Mouse (Mus musculus) olfactory bulb, adult 2 months (tissue): ENCODE results near the gene Iqcc. TPM values are rescaled to one million over a fixed set of nuclear protein-coding genes. Genes with fewer than 3 reads are reported as not detected.

ENCODE experiments used
- H3K27ac ChIP-seq: fragments of 200-500 bp; 2 replicates; pipeline ENCODE4 v1.5.1; 2012; ENCODE audit warnings: low read depth, low read length; ENCODE audit not compliant: insufficient read depth
- H3K4me1 ChIP-seq: fragments of 200-500 bp; 2 replicates; pipeline ENCODE4 v1.6.1; 2012; ENCODE audit warnings: low read length; ENCODE audit not compliant: control insufficient read depth, insufficient read depth
- H3K4me3 ChIP-seq: fragments of 200-500 bp; 2 replicates; pipeline ENCODE4 v1.5.1; 2012; ENCODE audit warnings: mild to moderate bottlenecking, low read depth, low read length, moderate library complexity; ENCODE audit not compliant: insufficient read depth
- CTCF ChIP-seq: fragments of 200-500 bp; IDR thresholded peaks from 2 replicates; pipeline ENCODE4 v1.5.1; 2012; ENCODE audit warnings: low read depth, mild to moderate bottlenecking, low read length, moderate library complexity; ENCODE audit not compliant: insufficient read depth
- POLR2A ChIP-seq: fragments of 200-500 bp; IDR thresholded peaks from 2 replicates; pipeline ENCODE4 v1.6.1; 2012; ENCODE audit warnings: mild to moderate bottlenecking, low read depth, low read length, moderate library complexity; ENCODE audit not compliant: insufficient read depth
- WGBS: fragments of 180-500 bp; shearing (Covaris S2); methylation state at CpG from one replicate; pipeline ENCODE4 v1.1.7; 2018; 5-methylcytosine and 5-hydroxymethylcytosine counted together
- polyA plus RNA-seq: library from polyadenylated mRNA; stranded (reverse); fragments of >200 nt; gene quantifications from 2 replicates; pipeline ENCODE4 v1.2.4, GENCODE M21; 2012; ENCODE audit warnings: low replicate concordance; ENCODE audit not compliant: missing spikeins, insufficient read depth, insufficient read length

Iqcc gene
- polyA plus RNA-seq, 1 experiment, result not detected

- peaks cover 5% of the 10 kb centered on the region; the same call in 1 of the 2 replicates for H3K4me1 ChIP-seq
- WGBS, result 88% methylated on average over 9 of the region's 9 CpGs
- H3K27ac ChIP-seq, result no peak overlapping the region
- no peak for TF ChIP-seq CTCF
- no peak for TF ChIP-seq POLR2A
- H3K4me3 ChIP-seq, result no peak overlapping the region
Observed at GRCm38 (mm10) chr4:129585773-129586172, 33.1 kb downstream of the Iqcc start.

GRCm38 (mm10) chr4:129584884-129585608 is 33.9 kb downstream of the Iqcc start:
- WGBS, result 2% methylated on average over 36 of the region's 36 CpGs
- H3K27ac ChIP-seq, result no peak overlapping the region
- H3K4me3 ChIP-seq, result peak overlapping the region; percentile 52
- TF ChIP-seq CTCF (peak; percentile 74), POLR2A (no peak)
- peaks cover 5% of the 10 kb centered on the region; the same call in 1 of the 2 replicates for H3K4me1 ChIP-seq

DNA sequence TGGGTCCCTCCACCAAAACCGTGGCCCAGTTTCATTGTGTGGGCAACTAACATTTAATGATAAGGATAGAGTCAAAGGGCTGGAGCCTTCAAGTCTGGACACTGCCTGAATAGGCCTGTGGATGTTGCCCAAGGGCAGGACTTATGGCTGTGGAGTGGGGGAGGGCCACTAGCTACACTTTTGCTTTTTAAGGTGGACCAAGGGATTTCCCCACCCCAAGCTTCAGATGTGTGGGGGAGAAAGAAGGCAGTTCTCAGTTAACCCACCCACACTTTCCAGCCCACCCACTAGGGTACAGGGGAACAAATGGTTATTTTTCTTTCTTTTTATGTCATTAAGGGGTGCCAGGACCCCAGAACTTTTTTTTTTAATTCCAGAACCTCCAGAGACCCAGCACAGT is 34.5 kb downstream of the Iqcc start:
- TF ChIP-seq CTCF, result no peak
- no peak for TF ChIP-seq POLR2A
- Histone ChIP-seq H3K4me1 (peaks cover 5% of the 10 kb centered on the region; the same call in 1 of the 2 replicates), H3K27ac (no peak overlapping the region), H3K4me3 (no peak overlapping the region)
- WGBS, result 74% methylated on average over 1 of the region's 1 CpGs

DNA sequence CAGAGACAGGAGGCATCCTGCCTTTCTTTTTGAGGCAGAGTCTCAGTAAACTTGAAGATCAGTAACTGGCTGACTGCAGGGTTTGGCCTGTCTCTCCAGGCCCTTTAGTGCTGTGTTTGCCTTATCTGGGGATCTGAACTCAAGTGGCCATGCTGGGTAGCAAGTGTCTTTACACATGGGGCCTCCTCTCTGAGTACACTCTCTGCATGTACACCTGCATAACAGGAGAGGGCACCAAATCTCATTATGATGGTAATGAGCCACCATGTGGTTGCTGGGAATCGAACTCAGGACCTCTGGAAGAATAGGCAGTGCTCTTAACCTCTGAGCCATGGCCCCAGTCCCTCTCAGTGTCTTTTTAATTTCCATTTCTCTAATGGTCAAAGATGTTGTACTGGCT is 36.6 kb downstream of the Iqcc start:
- Histone ChIP-seq H3K4me1 (peaks cover 5% of the 10 kb centered on the region; the same call in 1 of the 2 replicates), H3K27ac (no peak overlapping the region), H3K4me3 (no peak overlapping the region)
- 88% methylated on average over 1 of the region's 1 CpGs for WGBS
- TF ChIP-seq CTCF (no peak), POLR2A (no peak)

DNA sequence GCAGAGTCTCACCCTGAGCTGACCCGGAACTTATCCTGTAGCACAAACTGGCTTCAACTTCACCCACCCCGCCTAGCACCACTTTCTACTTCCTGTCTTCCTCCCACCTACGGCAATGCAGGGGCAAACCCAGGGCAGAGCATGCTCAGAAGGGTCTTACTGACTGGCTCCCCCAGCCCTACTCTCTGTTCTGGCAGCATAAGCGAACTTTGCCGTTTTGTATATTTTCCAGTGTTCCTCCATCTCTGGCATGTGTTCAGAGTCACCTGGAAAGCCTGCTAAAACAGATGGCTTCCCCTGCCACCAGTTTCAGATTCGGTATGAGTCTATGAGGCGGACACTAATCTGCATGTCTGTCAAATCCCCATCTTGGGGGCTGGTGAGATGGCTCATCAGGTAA is 38.6 kb downstream of the Iqcc start:
- TF ChIP-seq CTCF (no peak), POLR2A (no peak)
- 78% methylated on average over 7 of the region's 7 CpGs for WGBS

GRCm38 (mm10) chr4:129578466-129578865 is 40.4 kb downstream of the Iqcc start, which contains the start of gene Fam167b:
Gene Fam167b, minus strand, starts transcription at chr4:129578549.
- TF ChIP-seq POLR2A, result no peak
- no peak for TF ChIP-seq CTCF
- WGBS, result 89% methylated on average over 5 of the region's 5 CpGs
- no peak within 1 kb of the TSS for H3K27ac ChIP-seq
- H3K4me3 ChIP-seq, result no peak within 1 kb of the TSS
- H3K4me1 ChIP-seq, result peaks cover 3% of the 10 kb centered on the region; the same call in 1 of the 2 replicates

More for the DNA sequence above, 38.6 kb downstream of the Iqcc start:
- Histone ChIP-seq H3K4me3 (no peak overlapping the region), H3K4me1 (peaks cover 8% of the 10 kb centered on the region; the same call in 1 of the 2 replicates), H3K27ac (no peak overlapping the region)

GRCm38 (mm10) chr4:129577688-129578087 is 41.2 kb downstream of the Iqcc start:
- WGBS, result 89% methylated on average over 7 of the region's 7 CpGs
- Histone ChIP-seq H3K4me3 (no peak overlapping the region), H3K4me1 (peaks cover 3% of the 10 kb centered on the region; the same call in 1 of the 2 replicates), H3K27ac (no peak overlapping the region)
- TF ChIP-seq POLR2A, result no peak
- no peak for TF ChIP-seq CTCF

GRCm38 (mm10) chr4:129576863-129577491 is 41.9 kb downstream of the Iqcc start:
- Histone ChIP-seq H3K4me3 (no peak overlapping the region), H3K4me1 (peaks cover 3% of the 10 kb centered on the region; the same call in 1 of the 2 replicates), H3K27ac (no peak overlapping the region)
- TF ChIP-seq CTCF (peak; percentile 43; the same call in 1 of the 2 replicates), POLR2A (no peak)
- WGBS, result 27% methylated on average over 21 of the region's 21 CpGs
